Mouse (Mus musculus): ENCODE data around the gene Ppp1r35.
A peak's percentile ranks its signal among the peaks of the same experiment; 100 is the strongest.

Gene Ppp1r35

GRCm38 (mm10) chr5:137751221-137751887 lies 27.3 kb upstream of the Ppp1r35 start:
- DNase-seq (ENCODE audit: low spot score in 2 of 2), result no peak

- no peak for DNase-seq (ENCODE audit: low spot score in 2 of 2)
Measured at GRCm38 (mm10) chr5:137751988-137752387, 26.7 kb upstream of the Ppp1r35 start.

GRCm38 (mm10) chr5:137753111-137753832 lies 25.4 kb upstream of the Ppp1r35 start:
- DNase-seq (ENCODE audit: low spot score in 2 of 2), result no peak

- no peak for DNase-seq (ENCODE audit: low spot score in 2 of 2)
Measured at GRCm38 (mm10) chr5:137755425-137755824, 23.2 kb upstream of the Ppp1r35 start.

- DNase-seq (ENCODE audit: low spot score in 2 of 2), result no peak
Measured at GRCm38 (mm10) chr5:137756106-137756505, 22.5 kb upstream of the Ppp1r35 start.

- peak; percentile 77 to 80 for DNase-seq (ENCODE audit: low spot score in 2 of 2)
Measured at GRCm38 (mm10) chr5:137756882-137757661, 21.6 kb upstream of the Ppp1r35 start.

GRCm38 (mm10) chr5:137757887-137758286 lies 20.8 kb upstream of the Ppp1r35 start:
- DNase-seq (ENCODE audit: low spot score in 2 of 2), result no peak

GRCm38 (mm10) chr5:137758921-137759534 lies 19.6 kb upstream of the Ppp1r35 start:
- DNase-seq (ENCODE audit: low spot score in 2 of 2), result no peak

GRCm38 (mm10) chr5:137759971-137760412 lies 18.7 kb upstream of the Ppp1r35 start:
- peak; percentile 80 to 83 for DNase-seq (ENCODE audit: low spot score in 2 of 2)

GRCm38 (mm10) chr5:137764609-137765340 lies 13.9 kb upstream of the Ppp1r35 start:
- DNase-seq (ENCODE audit: low spot score in 2 of 2), result no peak

- no peak for DNase-seq (ENCODE audit: low spot score in 2 of 2)
Measured at GRCm38 (mm10) chr5:137766270-137766669, 12.4 kb upstream of the Ppp1r35 start.

- no peak for DNase-seq (ENCODE audit: low spot score in 2 of 2)
Measured at GRCm38 (mm10) chr5:137768475-137768874, 10.2 kb upstream of the Ppp1r35 start.

GRCm38 (mm10) chr5:137770709-137771108 lies 7.9 kb upstream of the Ppp1r35 start:
- DNase-seq (ENCODE audit: low spot score in 2 of 2), result no peak

- DNase-seq (ENCODE audit: low spot score in 2 of 2), result no peak
Measured at GRCm38 (mm10) chr5:137772755-137773154, 5.9 kb upstream of the Ppp1r35 start.

- no peak for DNase-seq (ENCODE audit: low spot score in 2 of 2)
Measured at GRCm38 (mm10) chr5:137775587-137776290, 2.9 kb upstream of the Ppp1r35 start.

- DNase-seq (ENCODE audit: low spot score in 2 of 2), result peak in 1 of 2 experiments; percentile 37
Measured at GRCm38 (mm10) chr5:137776408-137776918, 2.2 kb upstream of the Ppp1r35 start.

- no peak for DNase-seq (ENCODE audit: low spot score in 2 of 2)
Measured at GRCm38 (mm10) chr5:137777267-137777845, 1.3 kb upstream of the Ppp1r35 start.

- peak; percentile 44 to 46 for DNase-seq (ENCODE audit: low spot score in 2 of 2)
Measured at GRCm38 (mm10) chr5:137779053-137779933, 644 bp downstream of the Ppp1r35 start.

- DNase-seq (ENCODE audit: low spot score in 2 of 2), result no peak
Measured at GRCm38 (mm10) chr5:137781661-137782060, 3.0 kb downstream of the Ppp1r35 start.
